Mouse (Mus musculus) midbrain, embryonic 11.5 days (tissue): ENCODE data around the gene Map9. TPM values are rescaled to one million over a fixed set of nuclear protein-coding genes. Genes with fewer than 3 reads are reported as not detected.
A peak's percentile ranks its signal among the peaks of the same experiment; 100 is the strongest.
"Not testable (repeated sequence)": the region's sequence is repeated elsewhere in the genome, so short reads cannot be mapped to it uniquely, and the experiment has no call there.

Source experiments
- ATAC-seq: fragments of 200-750 bp; cut with Nextera tagmentation; 2 replicates; pipeline ENCODE4 v1.8.0; 2017; ENCODE audit warnings: moderate TSS enrichment, moderate library complexity; ENCODE audit not compliant: low FRiP score
- DNase-seq: peaks from one replicate; pipeline ENCODE4 v3.0.0; 2015; ENCODE audit warnings: low spot score; ENCODE audit errors: missing footprints
- H3K27ac ChIP-seq: fragments of 300-500 bp; sonication (generic); 2 replicates; pipeline ENCODE4 v1.5.1; 2014; ENCODE audit warnings: low read depth, low read length
- H3K27me3 ChIP-seq: fragments of 300-500 bp; sonication (generic); 2 replicates; pipeline ENCODE4 v1.6.1; 2014; ENCODE audit warnings: mild to moderate bottlenecking, low read length, moderate library complexity, mixed read lengths; ENCODE audit not compliant: control insufficient read depth, insufficient read depth
- H3K36me3 ChIP-seq: fragments of 300-500 bp; sonication (generic); 2 replicates; pipeline ENCODE4 v1.6.1; 2014; ENCODE audit warnings: mild to moderate bottlenecking, low read length, moderate library complexity, mixed read lengths; ENCODE audit not compliant: control insufficient read depth, insufficient read depth
- H3K4me1 ChIP-seq: fragments of 300-500 bp; sonication (generic); 2 replicates; pipeline ENCODE4 v1.6.1; 2014; ENCODE audit warnings: low read length; ENCODE audit not compliant: control insufficient read depth, insufficient read depth
- H3K4me2 ChIP-seq: fragments of 300-500 bp; sonication (generic); 2 replicates; pipeline ENCODE4 v1.6.1; 2014; ENCODE audit warnings: mild to moderate bottlenecking, moderate library complexity
- H3K4me3 ChIP-seq: fragments of 300-500 bp; sonication (generic); 2 replicates; pipeline ENCODE4 v1.5.1; 2014; ENCODE audit warnings: low read depth, low read length
- H3K9ac ChIP-seq: fragments of 300-500 bp; sonication (generic); 2 replicates; pipeline ENCODE4 v1.6.1; 2014; ENCODE audit warnings: low read length
- H3K9me3 ChIP-seq: fragments of 300-500 bp; sonication (generic); 2 replicates; pipeline ENCODE4 v1.6.1; 2016; ENCODE audit warnings: low read length; ENCODE audit not compliant: control insufficient read depth
- WGBS: fragments of 180-500 bp; shearing (Covaris S2); extraction: QIAGEN DNeasy Blood & Tissue Kit; methylation state at CpG from one replicate; pipeline ENCODE4 v1.1.7; 2014; 5-methylcytosine and 5-hydroxymethylcytosine counted together
- polyA plus RNA-seq: library from polyadenylated mRNA; unstranded; fragments of >200 nt; fragmentation: Nextera tagmentation; extraction: Ambion mirVana; gene quantifications from 2 replicates; pipeline ENCODE4 v1.2.1, GENCODE M21; 2014

Map9 gene
- 13.9 and 14.4 TPM in 2 replicates for polyA plus RNA-seq

DNA sequence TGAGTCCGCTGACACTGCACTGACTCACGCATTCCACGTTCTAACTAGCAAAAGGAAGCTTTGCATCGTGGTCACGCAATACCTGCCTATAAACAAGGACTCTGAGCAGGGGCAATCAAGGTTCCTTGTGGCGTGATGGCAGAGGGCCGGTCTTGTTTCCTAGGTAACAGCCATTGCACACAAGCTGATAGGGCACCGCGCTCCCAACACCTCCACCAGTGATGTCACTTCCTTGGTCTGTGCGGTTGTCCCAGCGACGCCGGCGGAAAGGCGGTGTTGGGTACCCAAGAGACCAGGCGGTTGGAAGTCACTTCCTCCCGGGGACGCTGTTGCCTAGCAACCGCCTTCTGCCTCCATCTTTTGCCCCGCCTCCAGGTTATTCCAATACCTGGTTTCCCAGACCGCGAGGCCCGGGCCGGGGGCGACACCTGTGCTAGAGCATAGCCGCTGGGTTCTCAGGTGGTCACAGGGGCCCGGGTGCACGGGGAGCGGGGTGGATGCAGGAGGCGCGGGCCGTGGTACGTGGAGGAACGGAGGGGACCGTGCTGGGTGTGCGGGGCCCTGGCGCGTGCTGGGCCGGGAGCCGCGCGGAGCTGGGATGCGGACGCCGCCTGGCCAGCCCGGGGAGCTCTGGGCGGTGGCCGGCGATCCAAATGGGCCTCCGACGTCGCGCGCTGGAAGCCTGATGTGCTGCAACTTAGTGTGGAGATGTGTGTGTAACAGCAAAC is at the start of gene Map9:
Gene Map9 (plus strand): TSS at position 248 of the 728 bp plus-strand sequence.
- ATAC-seq (peak; percentile 100), DNase-seq (peak; percentile 99)
- peak within 1 kb of the TSS; percentile 78 for H3K4me3 ChIP-seq
- H3K9ac ChIP-seq: peak within 1 kb of the TSS; percentile 65
- no peaks in the 10 kb centered on the region for H3K9me3 ChIP-seq
- no peaks in the 10 kb centered on the region for H3K4me1 ChIP-seq
- no peaks in the 10 kb centered on the region for H3K27me3 ChIP-seq
- H3K27ac ChIP-seq: no peak within 1 kb of the TSS; the same call in 1 of the 2 replicates
- H3K36me3 ChIP-seq: no peaks in the 10 kb centered on the region
- peak within 1 kb of the TSS; percentile 62 for H3K4me2 ChIP-seq
- WGBS: under 1% methylated on average over 53 of the region's 54 CpGs

DNA sequence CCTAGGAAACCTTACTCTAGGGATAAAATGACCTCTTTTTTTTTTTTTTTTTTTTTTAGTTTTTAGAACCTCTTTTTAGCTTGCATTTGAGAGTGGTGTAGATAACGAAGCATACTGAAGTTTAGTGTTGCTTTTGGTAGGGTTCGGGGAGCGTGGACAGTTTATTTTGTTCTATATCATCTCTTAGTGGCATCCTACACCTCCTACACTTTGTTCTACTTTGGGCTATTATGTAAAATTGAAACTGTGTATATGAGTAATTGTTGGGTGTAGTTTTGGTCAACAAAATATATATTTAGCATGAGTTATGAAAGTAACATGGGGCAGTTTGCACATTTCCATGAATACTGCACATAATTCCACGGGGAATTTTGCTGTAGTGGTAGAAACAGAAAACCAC is 42.1 kb upstream of the Map9 start:
- WGBS: 92% methylated on average over 4 of the region's 4 CpGs
- H3K4me1 ChIP-seq: no peaks in the 10 kb centered on the region
- no peaks in the 10 kb centered on the region for H3K9me3 ChIP-seq
- no peak overlapping the region for H3K27ac ChIP-seq
- no peaks in the 10 kb centered on the region for H3K36me3 ChIP-seq
- no peak overlapping the region for H3K4me3 ChIP-seq
- no peaks in the 10 kb centered on the region for H3K27me3 ChIP-seq
- no peak overlapping the region for H3K4me2 ChIP-seq
- ATAC-seq: no peak
- DNase-seq: no peak
- no peak overlapping the region for H3K9ac ChIP-seq

DNA sequence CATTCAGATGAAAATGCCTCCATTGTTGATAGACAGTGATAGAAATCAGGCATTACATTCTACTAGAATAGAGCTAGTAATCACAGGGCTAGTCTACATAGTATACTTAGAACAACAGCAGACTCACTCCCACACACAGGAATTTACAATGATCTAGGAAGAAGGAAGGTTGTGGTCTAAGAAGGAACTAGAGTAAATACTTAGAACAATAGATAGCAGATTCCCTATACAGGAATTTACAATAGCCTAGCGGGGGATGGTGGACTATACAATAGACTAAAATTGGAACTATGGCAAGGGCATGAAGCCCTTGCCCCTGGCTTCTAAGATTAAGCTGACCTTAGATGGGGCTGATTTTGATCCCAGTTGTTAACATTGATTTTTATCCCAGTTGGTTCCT is 31.1 kb upstream of the Map9 start:
- not testable (repeated sequence) for H3K9ac ChIP-seq, H3K4me2 ChIP-seq, H3K9me3 ChIP-seq, H3K27ac ChIP-seq, DNase-seq, H3K4me3 ChIP-seq, H3K4me1 ChIP-seq, ATAC-seq, H3K27me3 ChIP-seq, H3K36me3 ChIP-seq
- 86% methylated on average over 1 of the region's 1 CpGs for WGBS

DNA sequence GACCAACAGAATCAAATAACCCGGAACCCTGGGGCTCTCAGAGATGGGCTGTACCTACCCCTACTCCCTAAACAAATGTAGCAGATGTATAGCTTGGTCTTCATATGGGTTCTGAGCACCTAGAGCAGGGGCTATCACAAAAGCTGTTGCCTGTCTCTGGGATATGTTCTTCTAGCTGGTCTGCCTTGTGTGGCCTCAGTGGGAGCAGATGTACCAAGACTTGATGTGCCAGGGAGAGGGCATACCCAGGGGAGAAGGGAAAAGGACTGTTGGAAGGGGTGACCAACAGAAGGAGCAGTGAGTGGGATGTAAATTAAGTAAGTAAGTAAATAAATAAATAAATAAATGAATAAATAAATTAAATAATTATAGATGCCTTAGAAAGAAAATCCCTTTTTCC is 25.8 kb upstream of the Map9 start:
- DNase-seq (no peak), ATAC-seq (no peak)
- Histone ChIP-seq H3K9ac (no peak overlapping the region), H3K27me3 (no peaks in the 10 kb centered on the region), H3K4me3 (no peak overlapping the region), H3K36me3 (no peaks in the 10 kb centered on the region), H3K4me2 (no peak overlapping the region), H3K4me1 (no peaks in the 10 kb centered on the region), H3K9me3 (no peaks in the 10 kb centered on the region), H3K27ac (no peak overlapping the region)
- WGBS: 100% methylated on average over 1 of the region's 1 CpGs

DNA sequence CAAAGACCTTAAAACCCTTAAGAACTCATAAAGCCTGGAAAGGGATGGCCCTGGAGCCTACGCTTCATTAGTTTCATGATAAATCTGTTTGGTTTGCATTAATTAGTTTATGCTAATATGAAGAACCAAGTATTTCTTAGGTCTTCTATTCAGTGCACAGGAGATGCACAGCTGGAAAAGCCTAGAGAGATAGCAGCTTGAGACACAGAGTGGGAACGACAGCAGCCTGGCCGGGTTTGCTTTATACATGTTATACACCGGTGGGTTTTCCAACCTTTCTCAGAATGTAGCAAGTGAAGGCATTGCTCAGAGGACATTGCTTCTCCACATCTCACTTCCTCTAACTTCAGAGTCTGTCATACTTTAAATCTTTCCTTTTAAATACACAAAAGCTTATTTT is 25.3 kb upstream of the Map9 start:
- Histone ChIP-seq H3K27ac (no peak overlapping the region), H3K4me3 (no peak overlapping the region), H3K27me3 (no peaks in the 10 kb centered on the region), H3K9me3 (no peaks in the 10 kb centered on the region), H3K36me3 (no peaks in the 10 kb centered on the region), H3K4me1 (no peaks in the 10 kb centered on the region), H3K4me2 (no peak overlapping the region), H3K9ac (no peak overlapping the region)
- WGBS: 80% methylated on average over 4 of the region's 4 CpGs
- ATAC-seq (no peak; the same call in 1 of the 2 replicates), DNase-seq (no peak)

DNA sequence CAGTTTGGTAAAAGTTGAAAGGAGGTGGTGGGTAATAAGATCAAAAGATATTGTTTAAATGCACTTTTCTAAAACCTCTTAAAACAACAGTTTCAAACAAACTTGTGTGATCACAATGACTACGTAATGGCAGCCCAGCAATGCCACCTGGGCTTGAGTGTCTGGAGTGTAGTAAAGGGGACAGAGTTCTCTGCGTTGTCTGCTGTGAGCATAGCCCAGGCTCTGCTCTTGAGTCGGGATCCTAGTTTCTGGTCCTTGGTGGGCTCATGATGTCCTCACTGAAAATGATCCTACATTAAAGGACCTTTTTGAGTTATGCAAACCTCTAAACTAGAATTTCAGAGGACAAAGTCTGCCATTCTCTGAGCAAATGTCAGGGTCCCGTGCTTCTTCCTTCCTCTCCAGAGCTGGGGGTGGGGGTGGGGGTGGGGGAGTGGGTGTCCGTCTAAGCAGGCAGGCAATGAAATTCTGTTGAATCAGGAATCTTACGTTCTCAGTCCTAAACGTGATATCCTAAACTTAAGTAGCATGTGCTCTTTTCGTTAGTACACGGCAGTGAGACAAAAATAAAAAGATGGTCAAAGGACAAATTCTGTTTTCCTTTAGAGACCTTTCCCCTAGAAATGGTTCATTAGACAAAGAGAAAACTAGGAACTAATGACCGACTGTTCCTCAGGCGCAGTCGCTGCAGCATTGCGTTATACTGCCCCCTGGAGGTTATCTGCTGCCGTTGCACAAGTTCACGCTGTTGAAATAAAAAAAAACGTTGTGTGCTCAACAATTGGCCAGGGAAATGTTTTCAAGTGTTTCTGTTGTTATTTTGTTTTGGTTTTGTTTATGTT is 24.5 kb upstream of the Map9 start:
- Histone ChIP-seq H3K4me2 (peak overlapping the region; percentile 42), H3K4me3 (peak overlapping the region; percentile 26; the same call in 1 of the 2 replicates), H3K36me3 (no peaks in the 10 kb centered on the region), H3K27me3 (no peaks in the 10 kb centered on the region), H3K27ac (no peak overlapping the region), H3K9me3 (no peaks in the 10 kb centered on the region), H3K9ac (peak overlapping the region; percentile 17; the same call in 1 of the 2 replicates), H3K4me1 (no peaks in the 10 kb centered on the region)
- DNase-seq (peak; percentile 96), ATAC-seq (peak; percentile 88)
- WGBS: 7% methylated on average over 16 of the region's 16 CpGs

DNA sequence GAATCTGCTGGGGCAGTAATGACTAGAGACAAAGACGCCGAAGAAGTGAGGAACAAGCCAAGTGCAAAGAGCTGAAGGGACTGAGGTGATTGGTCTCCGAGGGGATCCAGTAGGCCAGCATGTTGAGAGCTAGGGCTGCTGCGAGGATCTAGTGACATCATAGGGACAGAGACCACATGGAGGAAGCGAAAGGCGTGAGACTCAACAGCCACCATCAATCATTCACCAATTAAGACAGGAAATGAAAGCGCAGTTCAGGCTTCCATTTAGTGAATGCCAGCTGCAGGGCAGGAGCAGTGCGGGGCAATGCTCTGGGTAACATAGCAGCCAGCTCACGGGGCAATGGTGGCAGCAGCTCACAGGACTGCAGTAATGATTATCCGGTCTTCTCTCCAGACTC is 17.7 kb upstream of the Map9 start:
- Histone ChIP-seq H3K9me3 (no peaks in the 10 kb centered on the region), H3K9ac (no peak overlapping the region), H3K4me1 (no peaks in the 10 kb centered on the region), H3K27ac (no peak overlapping the region), H3K36me3 (no peaks in the 10 kb centered on the region), H3K4me3 (no peak overlapping the region), H3K4me2 (no peak overlapping the region), H3K27me3 (no peaks in the 10 kb centered on the region)
- ATAC-seq (no peak), DNase-seq (no peak)
- 86% methylated on average over 10 of the region's 10 CpGs for WGBS

DNA sequence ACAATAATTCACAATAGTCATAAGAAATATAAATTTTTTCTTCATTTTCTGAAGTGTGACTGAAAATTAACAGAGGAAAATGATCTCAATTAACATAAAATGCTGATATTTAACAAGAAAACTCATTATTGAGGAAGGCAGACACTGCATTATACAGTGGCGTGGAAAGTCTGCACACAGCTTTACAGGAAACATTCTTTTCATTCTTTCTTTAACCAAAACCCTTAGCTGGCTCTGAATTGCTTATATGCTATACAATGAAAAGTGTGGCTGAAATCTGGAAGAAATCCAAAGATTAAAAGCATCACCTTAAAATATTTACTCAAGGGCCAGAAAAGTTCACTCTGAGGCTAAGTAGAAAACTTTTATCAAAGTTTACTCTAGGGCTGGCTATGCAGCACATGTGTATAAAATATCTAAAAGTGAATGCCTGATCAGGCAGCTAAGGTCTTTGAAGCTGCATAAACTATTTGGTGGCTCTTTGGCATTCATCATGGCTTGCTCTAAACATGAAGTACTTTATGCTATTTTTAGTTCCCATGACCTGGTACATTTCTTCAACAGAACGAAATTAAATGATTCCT is 9.5 kb upstream of the Map9 start:
- 71% methylated on average over 2 of the region's 2 CpGs for WGBS
- no peaks in the 10 kb centered on the region for H3K9me3 ChIP-seq
- H3K36me3 ChIP-seq: no peaks in the 10 kb centered on the region
- no peak overlapping the region for H3K9ac ChIP-seq
- H3K4me2 ChIP-seq: no peak overlapping the region
- no peak overlapping the region for H3K4me3 ChIP-seq
- H3K4me1 ChIP-seq: no peaks in the 10 kb centered on the region
- DNase-seq (no peak), ATAC-seq (no peak)
- no peak overlapping the region for H3K27ac ChIP-seq
- no peaks in the 10 kb centered on the region for H3K27me3 ChIP-seq

DNA sequence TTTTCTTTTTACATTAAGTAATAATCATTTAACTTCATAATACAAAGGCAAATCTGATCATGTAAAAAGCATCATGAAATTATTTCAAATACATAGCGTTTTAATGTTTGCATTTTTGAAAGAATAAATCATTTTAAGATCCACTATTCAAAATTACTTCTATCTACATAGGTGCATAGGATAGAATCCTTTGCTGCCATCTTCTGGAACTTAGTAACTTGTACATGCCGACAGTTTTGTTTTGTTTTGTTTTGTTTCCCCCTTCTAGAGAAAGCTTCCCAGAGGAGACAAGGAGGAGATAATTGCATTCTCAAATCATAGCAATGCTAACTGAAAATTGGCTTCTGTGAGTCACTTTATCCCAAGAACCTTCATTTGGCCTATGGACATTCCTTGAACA is 7.5 kb upstream of the Map9 start:
- no peak for ATAC-seq
- no peak overlapping the region for H3K4me3 ChIP-seq
- H3K9ac ChIP-seq: no peak overlapping the region
- H3K9me3 ChIP-seq: no peaks in the 10 kb centered on the region
- 41% methylated on average over 2 of the region's 2 CpGs for WGBS
- no peak overlapping the region for H3K4me2 ChIP-seq
- no peak for DNase-seq
- H3K27ac ChIP-seq: no peak overlapping the region
- no peaks in the 10 kb centered on the region for H3K4me1 ChIP-seq
- H3K27me3 ChIP-seq: no peaks in the 10 kb centered on the region
- H3K36me3 ChIP-seq: no peaks in the 10 kb centered on the region
